Mouse (Mus musculus) cerebellum, adult (tissue): ENCODE results near the gene Fgf18.

Experiments used
- ATAC-seq: cut with Nextera tagmentation; 2 replicates; pipeline ENCODE4 v1.9.2; 2017; ENCODE audit warnings: mild to moderate bottlenecking, moderate library complexity, mixed read lengths; ENCODE audit not compliant: insufficient number of reproducible peaks, low FRiP score, low TSS enrichment

The Fgf18 gene

GRCm38 (mm10) chr11:33147171-33147571 lies at the start of gene Fgf18:
TSS of gene Fgf18 (minus strand) at chr11:33147400.
- 0 out of 2 replicates have a peak, but pooled peaks have one; percentile 19 for ATAC-seq

- no peak for ATAC-seq
Measured at GRCm38 (mm10) chr11:33196447-33197132, 49.4 kb upstream of the Fgf18 start.

GRCm38 (mm10) chr11:33195531-33196446 lies 48.6 kb upstream of the Fgf18 start:
- ATAC-seq, result no peak

- ATAC-seq, result no peak
Measured at GRCm38 (mm10) chr11:33195061-33195460, 47.9 kb upstream of the Fgf18 start.

- no peak for ATAC-seq
Measured at GRCm38 (mm10) chr11:33193695-33194094, 46.5 kb upstream of the Fgf18 start.

- no peak for ATAC-seq
Measured at GRCm38 (mm10) chr11:33181804-33182203, 34.6 kb upstream of the Fgf18 start.

GRCm38 (mm10) chr11:33180701-33181116 lies 33.5 kb upstream of the Fgf18 start:
- ATAC-seq, result no peak

- ATAC-seq, result no peak
Measured at GRCm38 (mm10) chr11:33179802-33180201, 32.6 kb upstream of the Fgf18 start.

- ATAC-seq, result peak; percentile 75
Measured at GRCm38 (mm10) chr11:33176525-33177245, 29.5 kb upstream of the Fgf18 start.

- no peak for ATAC-seq
Measured at GRCm38 (mm10) chr11:33175768-33176167, 28.6 kb upstream of the Fgf18 start.

GRCm38 (mm10) chr11:33170489-33170888 lies 23.3 kb upstream of the Fgf18 start:
- no peak for ATAC-seq

- ATAC-seq, result peak; percentile 98
Measured at GRCm38 (mm10) chr11:33162998-33163506, 15.9 kb upstream of the Fgf18 start, which contains the start of gene Npm1. TSS of gene Npm1 (minus strand) at chr11:33163206.

GRCm38 (mm10) chr11:33162211-33162997 lies 15.2 kb upstream of the Fgf18 start:
- ATAC-seq, result peak; percentile 42

GRCm38 (mm10) chr11:33159741-33160140 lies 12.5 kb upstream of the Fgf18 start:
- no peak for ATAC-seq

GRCm38 (mm10) chr11:33157453-33158196 lies 10.4 kb upstream of the Fgf18 start:
- no peak for ATAC-seq

GRCm38 (mm10) chr11:33156436-33157015 lies 9.3 kb upstream of the Fgf18 start:
- no peak for ATAC-seq

GRCm38 (mm10) chr11:33154459-33154858 lies 7.3 kb upstream of the Fgf18 start:
- ATAC-seq, result no peak

GRCm38 (mm10) chr11:33152997-33153396 lies 5.8 kb upstream of the Fgf18 start:
- no peak for ATAC-seq

GRCm38 (mm10) chr11:33151780-33152145 lies 4.6 kb upstream of the Fgf18 start:
- ATAC-seq, result no peak
